Mouse (Mus musculus) heart, postnatal 4 days (tissue): ENCODE measurements around the gene Mtus2. TPM values are rescaled to one million over a fixed set of nuclear protein-coding genes. Genes with fewer than 3 reads are reported as not detected.
"Not testable (repeated sequence)": the region's sequence is repeated elsewhere in the genome, so short reads cannot be mapped to it uniquely, and the experiment has no call there.

Experiments used
- DNase-seq: peaks from one replicate; pipeline ENCODE4 v3.0.0; 2021
- total RNA-seq, 2 experiments: library from RNA; stranded (reverse); gene quantifications; 2 replicates each; pipeline ENCODE4 v1.2.3; 2021

Mtus2 gene
- total RNA-seq, 2 experiments from 2014 or later, result 116 to 127 TPM

GRCm38 (mm10) chr5:148130691-148131457 lies 173.8 kb downstream of the Mtus2 start:
- DNase-seq, result peak; percentile 30

DNA sequence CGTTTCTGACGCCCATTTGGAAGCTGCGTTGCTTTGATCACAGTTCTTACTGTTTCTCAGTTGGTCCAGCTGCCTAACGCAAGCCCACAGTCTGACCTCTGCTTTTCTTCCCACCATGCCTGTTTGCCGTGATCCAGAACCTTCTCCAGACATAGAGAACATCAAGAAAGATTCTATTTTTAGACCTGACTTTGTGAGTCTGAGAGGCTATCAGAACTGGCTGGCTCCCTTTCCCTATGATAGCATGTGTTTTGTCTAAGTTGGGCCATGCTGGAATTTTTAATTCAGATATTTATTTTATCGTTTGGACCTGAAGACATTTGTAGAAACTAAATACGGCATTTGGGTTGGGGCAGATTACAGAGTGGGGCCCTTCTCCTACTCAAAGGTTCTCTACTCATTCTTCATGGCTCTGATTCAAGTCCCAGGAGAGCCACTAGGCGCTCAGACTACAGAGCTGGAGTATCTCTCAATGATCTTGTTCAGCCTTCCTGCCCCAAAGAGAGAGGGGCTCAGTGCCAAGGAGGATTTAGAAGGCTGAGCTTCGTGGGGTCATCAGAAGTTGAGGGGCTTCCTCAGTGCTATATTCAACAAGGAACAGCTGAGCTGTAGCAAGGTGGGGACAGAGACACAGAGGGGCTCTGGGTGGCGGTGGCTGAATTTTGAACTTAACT lies 174.5 kb downstream of the Mtus2 start:
- peak; percentile 17 for DNase-seq

GRCm38 (mm10) chr5:148133448-148134060 lies 176.4 kb downstream of the Mtus2 start:
- DNase-seq, result no peak

DNA sequence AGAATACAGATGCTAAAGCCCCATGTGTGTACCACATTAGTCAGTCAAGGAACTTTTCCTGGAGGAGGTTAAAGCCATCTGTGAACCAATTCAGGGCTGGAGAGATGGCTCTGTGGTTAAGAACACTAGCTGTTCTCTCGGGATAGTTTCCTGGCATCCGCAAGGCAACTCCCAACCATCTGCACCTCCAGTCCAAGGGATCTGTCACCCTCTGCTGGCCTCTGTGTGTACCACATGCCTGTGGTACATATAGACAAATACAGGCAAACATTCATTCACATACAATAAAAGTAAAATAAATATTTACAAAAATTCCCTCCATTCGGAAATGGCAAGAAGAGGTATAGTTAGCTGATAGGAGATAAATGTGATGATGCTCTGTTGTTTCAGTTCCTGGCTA lies 184.5 kb downstream of the Mtus2 start:
- no peak for DNase-seq

- no peak for DNase-seq
These were observed 189.2 kb downstream of the Mtus2 start for GRCm38 (mm10) chr5:148146200-148146823.

- DNase-seq, result no peak
These were observed 194.9 kb downstream of the Mtus2 start for GRCm38 (mm10) chr5:148151894-148152599.

- DNase-seq, result no peak
These were observed 195.7 kb downstream of the Mtus2 start for GRCm38 (mm10) chr5:148152600-148153402.

DNA sequence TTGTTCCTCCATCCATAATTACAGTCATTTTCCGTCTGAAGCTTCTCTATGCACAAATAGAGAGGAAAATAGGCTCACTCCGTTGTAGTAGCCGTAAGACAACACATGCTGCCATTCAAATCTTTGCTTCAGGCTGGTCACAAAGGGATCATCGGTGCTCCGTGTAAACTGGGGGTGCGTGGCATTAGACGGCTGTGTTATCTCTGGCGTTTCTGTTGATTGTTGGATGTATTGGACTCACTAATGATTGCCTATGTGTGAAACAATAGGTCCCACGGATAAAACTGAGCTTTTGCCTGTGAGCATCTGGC lies 196.2 kb downstream of the Mtus2 start:
- DNase-seq, result no peak

DNA sequence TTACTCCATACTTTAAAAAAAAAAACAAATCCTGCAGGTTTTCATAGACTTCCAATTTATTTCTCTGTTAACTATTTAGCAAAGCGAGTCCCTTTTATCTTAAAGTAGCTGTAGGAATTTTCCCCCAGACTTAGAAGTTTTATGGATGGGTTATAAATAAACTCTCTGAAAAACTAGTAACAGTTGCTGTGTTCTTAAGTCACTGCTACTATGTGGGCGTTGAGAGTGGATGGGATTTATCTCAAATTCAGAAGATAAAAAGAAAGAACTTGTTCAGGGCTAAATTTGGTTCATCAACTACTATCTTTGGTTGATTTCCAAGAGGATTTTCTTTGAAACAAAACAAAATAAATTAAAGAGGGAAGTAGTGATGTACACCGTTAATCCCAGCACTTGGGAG lies 197.6 kb downstream of the Mtus2 start:
- DNase-seq, result no peak

DNA sequence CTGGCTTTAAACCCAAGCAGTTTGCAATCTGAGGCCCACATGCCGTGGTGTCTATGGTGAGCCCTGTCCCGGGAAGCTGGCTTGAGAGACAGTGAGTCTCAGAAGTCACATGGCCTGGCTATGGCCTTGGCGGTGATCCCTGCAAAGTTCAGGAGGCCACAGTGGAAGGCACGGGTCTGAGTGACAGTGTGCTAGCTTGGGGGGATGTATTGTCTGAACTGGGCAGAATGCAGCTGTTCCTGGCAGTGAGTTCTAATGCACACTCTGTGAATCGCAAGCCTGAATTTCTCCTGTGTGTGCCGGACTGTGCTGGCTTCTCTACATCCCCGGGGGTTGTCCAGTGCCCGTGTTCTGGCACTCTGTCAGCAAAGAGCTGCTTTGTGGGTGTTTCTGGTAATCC lies 202.2 kb downstream of the Mtus2 start:
- no peak for DNase-seq

DNA sequence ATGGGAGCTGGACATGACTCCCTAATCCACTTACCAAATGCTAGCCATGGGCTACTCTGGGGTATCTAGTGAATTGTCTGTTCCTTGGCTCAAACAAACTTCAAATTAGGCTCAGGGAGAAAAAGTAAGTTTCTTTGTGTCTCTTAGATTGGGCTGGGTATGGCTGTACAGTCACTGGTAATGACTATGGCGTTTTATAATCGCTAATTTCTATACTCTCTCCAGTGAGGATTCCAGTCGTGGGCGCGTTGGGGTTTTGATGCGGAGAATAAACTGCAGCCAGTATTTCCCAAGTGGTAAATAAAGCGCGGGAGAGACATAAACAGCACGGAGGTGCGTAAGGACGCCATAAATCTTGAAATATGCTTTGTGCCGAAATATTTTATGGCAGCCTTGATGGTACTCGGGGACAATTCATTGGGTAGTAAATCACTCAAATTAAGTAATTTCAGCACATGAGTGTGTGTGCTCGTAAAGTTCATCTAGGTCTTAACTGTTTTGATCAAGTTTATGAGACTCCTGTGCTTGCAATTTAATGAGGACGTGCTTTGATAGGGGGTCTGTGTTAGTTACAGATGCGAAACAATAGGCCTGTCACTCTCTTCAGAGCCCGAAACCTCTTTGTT lies 203.5 kb downstream of the Mtus2 start:
- DNase-seq, result no peak

GRCm38 (mm10) chr5:148165111-148165510 lies 208.0 kb downstream of the Mtus2 start:
- DNase-seq, result no peak

DNA sequence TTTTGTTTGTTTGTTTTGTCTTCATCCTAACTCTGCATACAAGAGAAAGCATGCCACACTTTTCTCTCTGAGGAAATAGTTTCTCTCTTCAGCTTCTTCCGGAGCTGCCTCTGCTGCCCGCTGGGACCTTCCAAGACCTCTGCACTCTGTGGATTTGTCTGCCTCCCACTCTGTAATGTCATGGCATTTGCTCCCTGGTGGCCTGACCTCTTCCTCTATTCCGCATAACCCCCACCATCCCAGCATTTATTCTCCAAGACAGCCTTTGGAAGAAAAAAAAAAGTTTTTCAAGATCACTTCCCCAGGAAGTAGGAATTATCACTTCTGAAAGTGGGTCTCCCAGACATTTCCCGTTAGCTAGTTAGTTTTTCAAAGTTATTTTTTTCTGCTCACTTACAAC lies 218.0 kb downstream of the Mtus2 start:
- no peak for DNase-seq

GRCm38 (mm10) chr5:148175742-148176426 lies 218.8 kb downstream of the Mtus2 start:
- DNase-seq, result no peak

DNA sequence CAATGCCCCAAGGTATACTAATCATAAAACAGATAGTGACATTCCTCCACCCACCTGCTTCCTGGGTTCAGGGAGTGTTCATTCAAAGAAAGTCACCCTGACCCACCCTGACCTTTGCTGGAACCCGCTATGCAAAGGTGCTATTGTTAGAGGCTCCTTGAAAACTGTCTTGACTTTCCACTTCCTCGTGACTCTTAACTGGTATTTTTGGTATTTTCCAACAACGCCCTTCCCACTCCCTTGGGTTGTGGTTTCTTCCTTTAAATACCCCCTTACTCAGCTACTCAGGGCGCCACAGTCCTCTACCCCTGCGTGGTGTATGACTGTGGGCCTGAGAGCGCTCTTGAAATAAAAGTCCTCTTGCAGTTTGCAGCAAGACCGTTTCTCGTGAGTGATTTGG lies 219.4 kb downstream of the Mtus2 start:
- not testable (repeated sequence) for DNase-seq

GRCm38 (mm10) chr5:148179231-148179630 lies 222.1 kb downstream of the Mtus2 start:
- no peak for DNase-seq

- DNase-seq, result peak; percentile 68
These were observed 223.6 kb downstream of the Mtus2 start for GRCm38 (mm10) chr5:148180590-148181307.

GRCm38 (mm10) chr5:148181308-148181630 lies 224.1 kb downstream of the Mtus2 start:
- DNase-seq, result peak; percentile 9

- DNase-seq, result no peak
These were observed 224.8 kb downstream of the Mtus2 start for GRCm38 (mm10) chr5:148181901-148182300.

- DNase-seq, result no peak
These were observed 228.8 kb downstream of the Mtus2 start for GRCm38 (mm10) chr5:148185898-148186297.
